Mouse (Mus musculus): Measurements from ENCODE around the gene Ccdc61. TPM values are rescaled to one million over a fixed set of nuclear protein-coding genes. Genes with fewer than 3 reads are reported as not detected.

Gene Ccdc61
- polyA plus RNA-seq, 1 experiment from 2014 or later: 32.2 TPM

DNA sequence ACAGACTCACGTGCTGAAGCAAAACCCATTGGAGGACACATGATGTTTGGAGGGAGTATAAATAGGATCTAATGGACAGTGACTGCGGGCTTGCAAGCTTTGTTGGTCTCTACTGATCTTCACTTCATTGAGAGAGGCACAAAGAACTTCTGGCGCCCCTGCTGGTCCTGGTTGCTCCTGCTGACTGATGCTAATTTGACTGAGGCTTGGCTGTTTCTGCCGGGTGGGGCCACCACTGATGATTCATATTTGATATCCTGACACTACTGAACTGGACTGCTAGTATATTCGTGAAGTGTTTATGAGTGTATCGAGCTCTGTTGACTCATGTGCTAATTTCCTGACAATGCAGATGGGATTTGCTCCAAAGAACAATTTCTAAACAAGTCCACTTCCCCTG is 47.4 kb downstream of the Ccdc61 start:
- WGBS: 86% methylated on average over 6 of the region's 6 CpGs
- Histone ChIP-seq H3K36me3 (ENCODE audit: control insufficient read depth, insufficient read depth, low read length) (no peaks in the 10 kb centered on the region), H3K27ac (ENCODE audit: low read depth, low read length) (no peak overlapping the region), H3K4me3 (ENCODE audit: low read depth, low read length) (no peak overlapping the region), H3K9me3 (ENCODE audit: control insufficient read depth, low read length) (no peaks in the 10 kb centered on the region; the same call in 1 of the 2 replicates), H3K9ac (ENCODE audit: low read length) (no peak overlapping the region), H3K4me2 (ENCODE audit: low read depth, low read length, severe bottlenecking) (no peak overlapping the region), H3K4me1 (replicated peaks; ENCODE audit: control insufficient read depth, insufficient read depth, low read length) (no peaks in the 10 kb centered on the region), H3K27me3 (ENCODE audit: control insufficient read depth, insufficient read depth, low read length) (no peaks in the 10 kb centered on the region)
- DNase-seq (ENCODE audit: low spot score): no peak
- ATAC-seq (replicated peaks; ENCODE audit: low FRiP score): no peak

DNA sequence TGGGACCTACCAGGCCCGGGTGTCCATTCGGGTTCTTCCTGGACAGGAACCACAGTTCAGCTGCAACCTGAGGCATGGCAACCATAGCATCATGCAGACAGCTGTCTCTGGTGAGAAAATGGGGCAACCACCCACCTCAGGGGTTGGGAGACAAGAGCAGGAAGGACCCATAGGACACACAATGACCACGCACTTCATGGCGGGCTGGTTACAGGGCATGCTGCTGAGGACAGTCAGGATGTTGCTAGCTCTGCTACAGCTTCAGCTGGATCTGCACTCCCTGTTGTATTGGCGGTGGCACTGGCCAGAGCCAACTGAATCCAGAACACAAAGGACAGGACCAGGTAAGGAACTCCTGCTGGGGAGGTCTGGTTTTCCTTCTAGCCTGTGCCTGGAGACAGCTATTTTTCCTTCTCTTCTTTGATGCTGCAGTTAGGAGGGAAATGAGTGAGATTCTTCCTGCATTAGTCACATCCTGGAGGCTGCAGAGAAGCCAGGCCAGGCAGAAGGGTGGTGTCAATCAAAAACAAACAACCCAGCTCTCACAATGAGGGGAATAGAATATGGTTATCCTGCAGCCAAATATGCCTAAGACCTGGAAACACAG is 51.8 kb downstream of the Ccdc61 start:
- no peaks in the 10 kb centered on the region for H3K4me1 ChIP-seq (replicated peaks; ENCODE audit: control insufficient read depth, insufficient read depth, low read length)
- H3K36me3 ChIP-seq (ENCODE audit: control insufficient read depth, insufficient read depth, low read length): no peaks in the 10 kb centered on the region
- H3K9ac ChIP-seq (ENCODE audit: low read length): no peak overlapping the region
- no peaks in the 10 kb centered on the region; the same call in 1 of the 2 replicates for H3K9me3 ChIP-seq (ENCODE audit: control insufficient read depth, low read length)
- ATAC-seq (replicated peaks; ENCODE audit: low FRiP score) (no peak), DNase-seq (ENCODE audit: low spot score) (no peak)
- H3K4me2 ChIP-seq (ENCODE audit: low read depth, low read length, severe bottlenecking): no peak overlapping the region
- no peaks in the 10 kb centered on the region for H3K27me3 ChIP-seq (ENCODE audit: control insufficient read depth, insufficient read depth, low read length)
- H3K4me3 ChIP-seq (ENCODE audit: low read depth, low read length): no peak overlapping the region
- 77% methylated on average over 5 of the region's 5 CpGs for WGBS
- H3K27ac ChIP-seq (ENCODE audit: low read depth, low read length): no peak overlapping the region; the same call in 1 of the 2 replicates

DNA sequence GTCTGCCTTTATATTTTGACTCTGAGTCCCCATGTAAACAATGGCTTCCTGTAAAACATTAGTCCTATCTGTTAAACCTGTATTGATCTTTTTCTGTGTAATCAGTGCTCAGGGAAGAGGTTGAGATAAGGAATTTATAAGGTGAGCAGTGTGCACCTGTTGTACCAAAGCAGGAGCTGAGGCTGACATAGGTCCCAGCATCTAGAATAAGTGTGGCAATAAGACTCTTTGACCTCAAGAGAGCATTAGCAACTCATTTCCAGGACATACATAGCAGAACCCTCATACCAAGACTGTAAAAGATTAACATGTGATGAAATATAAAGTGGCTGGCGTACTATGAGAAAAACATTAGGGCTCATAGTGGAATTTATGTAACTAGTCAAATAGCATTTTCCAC is 61.8 kb downstream of the Ccdc61 start:
- no peaks in the 10 kb centered on the region for H3K9me3 ChIP-seq (ENCODE audit: control insufficient read depth, low read length)
- no peaks in the 10 kb centered on the region for H3K27me3 ChIP-seq (ENCODE audit: control insufficient read depth, insufficient read depth, low read length)
- DNase-seq (ENCODE audit: low spot score) (no peak), ATAC-seq (replicated peaks; ENCODE audit: low FRiP score) (no peak)
- H3K9ac ChIP-seq (ENCODE audit: low read length): no peak overlapping the region
- 86% methylated on average over 1 of the region's 1 CpGs for WGBS
- no peak overlapping the region for H3K4me2 ChIP-seq (ENCODE audit: low read depth, low read length, severe bottlenecking)
- H3K27ac ChIP-seq (ENCODE audit: low read depth, low read length): no peak overlapping the region
- no peaks in the 10 kb centered on the region for H3K4me1 ChIP-seq (replicated peaks; ENCODE audit: control insufficient read depth, insufficient read depth, low read length)
- H3K4me3 ChIP-seq (ENCODE audit: low read depth, low read length): no peak overlapping the region
- no peaks in the 10 kb centered on the region for H3K36me3 ChIP-seq (ENCODE audit: control insufficient read depth, insufficient read depth, low read length)

DNA sequence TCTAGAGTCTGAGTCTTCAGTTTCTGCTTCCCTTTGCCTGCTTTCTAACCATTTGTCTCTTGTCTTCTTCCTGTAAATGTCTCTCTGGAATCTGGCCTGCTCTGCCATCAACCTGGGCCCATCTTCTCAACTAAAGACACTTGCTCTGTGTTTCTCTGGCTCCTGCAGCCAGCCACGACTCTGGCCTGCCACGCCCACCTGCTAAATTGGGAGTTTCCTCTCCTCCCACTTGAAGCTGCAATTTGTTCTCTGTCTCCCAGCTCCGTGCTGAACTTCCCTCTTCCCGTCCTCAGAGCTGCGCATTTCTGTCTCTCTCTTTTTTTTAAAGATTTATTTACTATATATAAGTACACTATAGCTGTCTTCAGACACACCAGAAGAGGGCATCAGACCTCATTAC is 65.4 kb downstream of the Ccdc61 start:
- H3K9me3 ChIP-seq (ENCODE audit: control insufficient read depth, low read length): no peaks in the 10 kb centered on the region
- H3K27ac ChIP-seq (ENCODE audit: low read depth, low read length): no peak overlapping the region
- no peak for DNase-seq (ENCODE audit: low spot score)
- no peak for ATAC-seq (replicated peaks; ENCODE audit: low FRiP score)
- H3K9ac ChIP-seq (ENCODE audit: low read length): no peak overlapping the region
- H3K4me2 ChIP-seq (ENCODE audit: low read depth, low read length, severe bottlenecking): no peak overlapping the region
- no peaks in the 10 kb centered on the region for H3K4me1 ChIP-seq (replicated peaks; ENCODE audit: control insufficient read depth, insufficient read depth, low read length)
- no peaks in the 10 kb centered on the region for H3K27me3 ChIP-seq (ENCODE audit: control insufficient read depth, insufficient read depth, low read length)
- no peaks in the 10 kb centered on the region for H3K36me3 ChIP-seq (ENCODE audit: control insufficient read depth, insufficient read depth, low read length)
- no peak overlapping the region for H3K4me3 ChIP-seq (ENCODE audit: low read depth, low read length)
- WGBS: 51% methylated on average over 5 of the region's 5 CpGs

DNA sequence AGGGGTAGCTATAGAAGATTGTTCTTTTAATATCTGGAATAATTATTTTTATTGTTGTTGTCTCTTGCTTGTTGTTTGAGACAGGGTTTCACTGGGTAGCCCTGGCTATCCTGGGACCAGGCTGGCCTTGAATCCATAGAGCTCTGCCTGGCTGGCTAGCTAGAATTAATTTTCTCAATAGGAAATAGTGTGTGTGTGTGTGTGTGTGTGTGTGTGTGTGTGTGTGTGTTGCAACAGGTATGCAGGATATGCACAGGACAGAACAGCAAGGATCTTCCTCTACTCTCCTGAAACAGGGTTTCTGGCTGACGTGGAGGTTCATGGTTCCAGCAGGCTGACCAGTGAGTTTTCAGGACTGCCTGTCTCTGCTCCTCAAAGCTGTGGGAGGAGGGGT is 69.0 kb downstream of the Ccdc61 start:
- WGBS: 82% methylated on average over 1 of the region's 1 CpGs
- no peak for DNase-seq (ENCODE audit: low spot score)
- Histone ChIP-seq H3K9ac (ENCODE audit: low read length) (0 out of 2 replicates have a peak overlapping the region, but pooled peaks have one; percentile 35), H3K27ac (ENCODE audit: low read depth, low read length) (no peak overlapping the region), H3K4me2 (ENCODE audit: low read depth, low read length, severe bottlenecking) (peak overlapping the region; percentile 32; the same call in 1 of the 2 replicates), H3K9me3 (ENCODE audit: control insufficient read depth, low read length) (no peaks in the 10 kb centered on the region), H3K27me3 (ENCODE audit: control insufficient read depth, insufficient read depth, low read length) (no peaks in the 10 kb centered on the region), H3K36me3 (ENCODE audit: control insufficient read depth, insufficient read depth, low read length) (no peaks in the 10 kb centered on the region), H3K4me3 (ENCODE audit: low read depth, low read length) (no peak overlapping the region), H3K4me1 (replicated peaks; ENCODE audit: control insufficient read depth, insufficient read depth, low read length) (no peaks in the 10 kb centered on the region)
- peak; percentile 33; the same call in 1 of the 2 replicates for ATAC-seq (replicated peaks; ENCODE audit: low FRiP score)

Other genes starting within 250 kb of the Ccdc61 start
- gene Psg20, start 224.2 kb downstream of the Ccdc61 start, polyA plus RNA-seq (2014; fragmentation: Nextera tagmentation; extraction: Ambion mirVana): not detected in 2 replicates
- not detected in 2 replicates for gene Psg22, start 192.3 kb downstream of the Ccdc61 start, polyA plus RNA-seq (2014; fragmentation: Nextera tagmentation; extraction: Ambion mirVana)
- gene Psg19, start 111.9 kb downstream of the Ccdc61 start, polyA plus RNA-seq (2014; fragmentation: Nextera tagmentation; extraction: Ambion mirVana): not detected in 2 replicates
- gene Psg17, start 88.8 kb downstream of the Ccdc61 start, polyA plus RNA-seq (2014; fragmentation: Nextera tagmentation; extraction: Ambion mirVana): not detected in 2 replicates
- 0.09 TPM in 1 of 2 replicates, not detected in the other for gene Mill2, start 70.4 kb downstream of the Ccdc61 start, polyA plus RNA-seq (2014; fragmentation: Nextera tagmentation; extraction: Ambion mirVana)
- 0.48 and 0.94 TPM in 2 replicates for gene Pglyrp1, start 39.1 kb downstream of the Ccdc61 start, polyA plus RNA-seq (2014; fragmentation: Nextera tagmentation; extraction: Ambion mirVana)
- 6.9 and 8.3 TPM in 2 replicates for gene Nova2, start 15.5 kb upstream of the Ccdc61 start, polyA plus RNA-seq (2014; fragmentation: Nextera tagmentation; extraction: Ambion mirVana)
- gene Nanos2, start 77.0 kb upstream of the Ccdc61 start, polyA plus RNA-seq (2014; fragmentation: Nextera tagmentation; extraction: Ambion mirVana): not detected in 2 replicates
- gene Mypop, start 80.8 kb upstream of the Ccdc61 start, polyA plus RNA-seq (2014; fragmentation: Nextera tagmentation; extraction: Ambion mirVana): 4.6 and 4.7 TPM in 2 replicates
- 31.6 and 39.4 TPM in 2 replicates for gene Irf2bp1, start 93.6 kb upstream of the Ccdc61 start, polyA plus RNA-seq (2014; fragmentation: Nextera tagmentation; extraction: Ambion mirVana)
- gene Foxa3, start 113.1 kb upstream of the Ccdc61 start, polyA plus RNA-seq (2014; fragmentation: Nextera tagmentation; extraction: Ambion mirVana): not detected in 2 replicates
- gene Sympk, start 114.0 kb upstream of the Ccdc61 start, polyA plus RNA-seq (2014; fragmentation: Nextera tagmentation; extraction: Ambion mirVana): 31.0 and 39.7 TPM in 2 replicates
- gene Rsph6a, start 144.3 kb upstream of the Ccdc61 start, polyA plus RNA-seq (2014; fragmentation: Nextera tagmentation; extraction: Ambion mirVana): not detected in 2 replicates
- gene Dmwd, start 165.8 kb upstream of the Ccdc61 start, polyA plus RNA-seq (2014; fragmentation: Nextera tagmentation; extraction: Ambion mirVana): 20.9 and 25.4 TPM in 2 replicates
- 12.4 and 13.8 TPM in 2 replicates for gene Dmpk, start 173.4 kb upstream of the Ccdc61 start, polyA plus RNA-seq (2014; fragmentation: Nextera tagmentation; extraction: Ambion mirVana)
- 9.9 and 10.8 TPM in 2 replicates for gene Six5, start 184.2 kb upstream of the Ccdc61 start, polyA plus RNA-seq (2014; fragmentation: Nextera tagmentation; extraction: Ambion mirVana)
- 1.2 and 1.4 TPM in 2 replicates for gene Gm4969, start 208.0 kb upstream of the Ccdc61 start, polyA plus RNA-seq (2014; fragmentation: Nextera tagmentation; extraction: Ambion mirVana)
- gene Fbxo46, start 209.4 kb upstream of the Ccdc61 start, polyA plus RNA-seq (2014; fragmentation: Nextera tagmentation; extraction: Ambion mirVana): 13.6 and 13.9 TPM in 2 replicates
- gene Qpctl, start 238.9 kb upstream of the Ccdc61 start, polyA plus RNA-seq (2014; fragmentation: Nextera tagmentation; extraction: Ambion mirVana): 13.8 and 13.9 TPM in 2 replicates
- gene Snrpd2, start 239.3 kb upstream of the Ccdc61 start, polyA plus RNA-seq (2014; fragmentation: Nextera tagmentation; extraction: Ambion mirVana): 154 and 158 TPM in 2 replicates